Mouse (Mus musculus): ENCODE results near the gene Ankrd34c. TPM values are rescaled to one million over a fixed set of nuclear protein-coding genes. Genes with fewer than 3 reads are reported as not detected.

Ankrd34c gene
- total and polyA plus RNA-seq, 3 experiments, result not detected

DNA sequence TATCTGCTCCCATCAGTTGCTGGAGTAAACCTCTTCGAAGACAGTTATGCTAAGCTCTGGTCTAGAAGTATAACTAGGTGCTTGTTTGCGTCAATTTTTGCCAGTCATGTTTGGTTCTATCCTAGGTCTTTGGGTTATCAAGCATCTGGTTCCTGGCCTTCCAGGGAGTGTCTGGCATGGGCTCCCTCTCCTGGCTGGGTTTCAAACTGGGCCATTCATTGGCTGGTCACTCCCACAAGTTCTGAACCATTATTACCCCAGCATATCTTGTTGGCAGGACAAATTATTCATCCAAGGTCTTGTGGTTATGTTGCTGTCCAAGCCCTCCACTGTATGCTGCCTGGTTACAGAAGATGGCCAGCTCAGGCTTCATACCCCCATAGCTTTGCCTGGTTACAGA is 44.6 kb downstream of the Ankrd34c start:
- DNase-seq, result no peak
- H3K27ac ChIP-seq, result no peak overlapping the region
- TF ChIP-seq EP300 (IDR thresholded peaks at IDR 0.05; ENCODE audit: insufficient read depth, low read depth, low read length), result no peak
- TF ChIP-seq CTCF (IDR thresholded peaks at IDR 0.05), result no peak
- no peak for TF ChIP-seq POLR2A (IDR thresholded peaks at IDR 0.05; ENCODE audit: insufficient read depth, low read depth, low read length)
- H3K4me1 ChIP-seq (ENCODE audit: control insufficient read depth, insufficient read depth, low read length), result no peaks in the 10 kb centered on the region
- H3K79me2 ChIP-seq (replicated peaks; ENCODE audit: control insufficient read depth, insufficient read depth, low read length), result no peaks in the 10 kb centered on the region
- intact Hi-C loops (cut with DNase I), result no loop called here
- no peaks in the 10 kb centered on the region for H3K27me3 ChIP-seq (ENCODE audit: control insufficient read depth, insufficient read depth, low read length)
- H3K36me3 ChIP-seq (ENCODE audit: control insufficient read depth, insufficient read depth, low read length), result no peaks in the 10 kb centered on the region; the same call in 1 of the 2 replicates
- 59% methylated on average over 2 of the region's 2 CpGs for WGBS
- H3K9ac ChIP-seq (ENCODE audit: low read depth, low read length), result no peak overlapping the region
- H3K4me3 ChIP-seq, result no peak overlapping the region

DNA sequence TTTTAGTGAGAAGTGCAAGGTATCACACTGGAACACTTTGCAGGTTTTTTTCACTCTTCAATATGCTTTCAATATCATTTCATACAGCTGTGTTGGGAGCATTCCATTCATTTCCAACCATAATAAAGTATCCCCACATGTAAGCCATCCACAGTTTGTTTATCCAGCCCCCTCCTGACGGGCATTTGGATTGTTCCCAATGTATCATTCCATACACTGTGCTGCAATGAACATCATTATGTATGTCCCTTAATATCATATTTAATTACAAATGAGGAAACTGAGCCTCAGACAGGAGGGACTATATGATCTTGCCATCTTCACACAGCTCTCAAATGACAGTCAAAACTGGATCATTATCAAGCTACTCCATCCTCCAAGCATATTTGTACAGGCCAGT is 49.1 kb downstream of the Ankrd34c start:
- TF ChIP-seq CTCF (IDR thresholded peaks at IDR 0.05), result no peak
- no peak for TF ChIP-seq EP300 (IDR thresholded peaks at IDR 0.05; ENCODE audit: insufficient read depth, low read depth, low read length)
- no peak for TF ChIP-seq POLR2A (IDR thresholded peaks at IDR 0.05; ENCODE audit: insufficient read depth, low read depth, low read length)
- Histone ChIP-seq H3K27me3 (ENCODE audit: control insufficient read depth, insufficient read depth, low read length) (no peaks in the 10 kb centered on the region), H3K4me1 (ENCODE audit: control insufficient read depth, insufficient read depth, low read length) (no peaks in the 10 kb centered on the region), H3K79me2 (replicated peaks; ENCODE audit: control insufficient read depth, insufficient read depth, low read length) (no peaks in the 10 kb centered on the region), H3K36me3 (ENCODE audit: control insufficient read depth, insufficient read depth, low read length) (no peaks in the 10 kb centered on the region), H3K4me3 (no peak overlapping the region), H3K9ac (ENCODE audit: low read depth, low read length) (no peak overlapping the region), H3K27ac (no peak overlapping the region)
- 36% methylated on average over 1 of the region's 1 CpGs for WGBS
- no peak for DNase-seq
- intact Hi-C loops (cut with DNase I), result no loop called here

- WGBS, result 58% methylated on average over 10 of the region's 10 CpGs
- TF ChIP-seq EP300 (IDR thresholded peaks at IDR 0.05; ENCODE audit: insufficient read depth, low read depth, low read length) (no peak), CTCF (IDR thresholded peaks at IDR 0.05) (peak; percentile 67), POLR2A (IDR thresholded peaks at IDR 0.05; ENCODE audit: insufficient read depth, low read depth, low read length) (no peak)
- Histone ChIP-seq H3K4me3 (no peak overlapping the region), H3K27ac (no peak overlapping the region), H3K9ac (ENCODE audit: low read depth, low read length) (no peak overlapping the region), H3K79me2 (replicated peaks; ENCODE audit: control insufficient read depth, insufficient read depth, low read length) (no peaks in the 10 kb centered on the region), H3K4me1 (ENCODE audit: control insufficient read depth, insufficient read depth, low read length) (no peaks in the 10 kb centered on the region), H3K27me3 (ENCODE audit: control insufficient read depth, insufficient read depth, low read length) (peaks cover under 1% of the 10 kb centered on the region; the same call in 1 of the 2 replicates), H3K36me3 (ENCODE audit: control insufficient read depth, insufficient read depth, low read length) (no peaks in the 10 kb centered on the region)
- DNase-seq, result no peak
- intact Hi-C loops (cut with DNase I), result no loop called here
Observed at GRCm38 (mm10) chr9:89687503-89688226, 50.6 kb downstream of the Ankrd34c start.

GRCm38 (mm10) chr9:89686262-89686661 is 52.0 kb downstream of the Ankrd34c start:
- Histone ChIP-seq H3K4me3 (no peak overlapping the region), H3K79me2 (replicated peaks; ENCODE audit: control insufficient read depth, insufficient read depth, low read length) (no peaks in the 10 kb centered on the region), H3K9ac (ENCODE audit: low read depth, low read length) (no peak overlapping the region), H3K4me1 (ENCODE audit: control insufficient read depth, insufficient read depth, low read length) (no peaks in the 10 kb centered on the region), H3K36me3 (ENCODE audit: control insufficient read depth, insufficient read depth, low read length) (no peaks in the 10 kb centered on the region), H3K27me3 (ENCODE audit: control insufficient read depth, insufficient read depth, low read length) (peaks cover 2% of the 10 kb centered on the region; the same call in 1 of the 2 replicates), H3K27ac (no peak overlapping the region)
- DNase-seq, result no peak
- TF ChIP-seq POLR2A (IDR thresholded peaks at IDR 0.05; ENCODE audit: insufficient read depth, low read depth, low read length), result no peak
- TF ChIP-seq CTCF (IDR thresholded peaks at IDR 0.05), result peak; percentile 14
- no peak for TF ChIP-seq EP300 (IDR thresholded peaks at IDR 0.05; ENCODE audit: insufficient read depth, low read depth, low read length)
- intact Hi-C loops (cut with DNase I), result no loop called here
- 59% methylated on average over 2 of the region's 2 CpGs for WGBS

DNA sequence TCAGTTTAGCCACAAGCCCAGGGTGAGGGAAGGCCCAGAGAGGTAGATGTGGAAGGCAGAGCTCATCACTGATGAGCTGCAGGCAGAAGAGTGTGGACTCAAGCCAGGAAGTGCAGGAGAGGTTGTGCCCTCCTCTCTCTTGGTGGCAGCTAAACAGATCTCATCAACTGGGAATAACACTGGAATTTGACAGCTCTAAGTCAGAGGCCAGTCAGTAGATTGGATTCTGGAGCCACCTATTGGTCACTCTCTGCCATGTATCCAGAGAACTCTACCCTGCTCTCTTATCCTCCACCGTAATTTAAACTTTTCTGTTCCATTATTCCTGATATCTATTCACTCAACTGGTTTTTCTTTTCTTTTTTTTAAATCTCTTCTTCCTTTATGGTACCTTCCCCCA is 59.3 kb downstream of the Ankrd34c start:
- TF ChIP-seq POLR2A (IDR thresholded peaks at IDR 0.05; ENCODE audit: insufficient read depth, low read depth, low read length) (no peak), EP300 (IDR thresholded peaks at IDR 0.05; ENCODE audit: insufficient read depth, low read depth, low read length) (no peak), CTCF (IDR thresholded peaks at IDR 0.05) (peak; percentile 68)
- Histone ChIP-seq H3K4me3 (no peak overlapping the region), H3K4me1 (ENCODE audit: control insufficient read depth, insufficient read depth, low read length) (no peaks in the 10 kb centered on the region), H3K27me3 (ENCODE audit: control insufficient read depth, insufficient read depth, low read length) (peaks cover 2% of the 10 kb centered on the region; the same call in 1 of the 2 replicates), H3K79me2 (replicated peaks; ENCODE audit: control insufficient read depth, insufficient read depth, low read length) (no peaks in the 10 kb centered on the region), H3K9ac (ENCODE audit: low read depth, low read length) (no peak overlapping the region), H3K36me3 (ENCODE audit: control insufficient read depth, insufficient read depth, low read length) (no peaks in the 10 kb centered on the region), H3K27ac (no peak overlapping the region)
- intact Hi-C loops (cut with DNase I), result loop anchor here (10.0 kb wide), 1 partner anchor 454 kb away; no protein-coding TSS in a partner anchor
- no peak for DNase-seq
- WGBS, result 52% methylated on average over 1 of the region's 1 CpGs

Other genes starting within 250 kb of the Ankrd34c start
- gene Minar1, start 115.3 kb downstream of the Ankrd34c start, total RNA-seq (2021), result not detected
- gene Minar1, start 115.3 kb downstream of the Ankrd34c start, polyA plus RNA-seq (2012; rRNA removed), result 0.06 TPM in 1 of 2 replicates, not detected in the other
- 10 to 100 TPM; 24.1 to 26.4 TPM for gene Tmed3, start 33.4 kb downstream of the Ankrd34c start, total RNA-seq (2021)
- gene Tmed3, start 33.4 kb downstream of the Ankrd34c start, polyA plus RNA-seq (2012; rRNA removed), result 40.5 and 51.6 TPM in 2 replicates
- gene Rasgrf1, start 171.4 kb upstream of the Ankrd34c start, total RNA-seq (2021), result not detected
- gene Rasgrf1, start 171.4 kb upstream of the Ankrd34c start, polyA plus RNA-seq (2012; rRNA removed), result not detected in 2 replicates